9 mouse cellular contexts compared by ENCODE assay signal in genomic region chr9:55023902-55024583, GRCm38 (mm10). TPM values are rescaled to one million over a fixed set of nuclear protein-coding genes. Genes with fewer than 3 reads are reported as not detected.
DNase-seq lines count a peak whose midpoint lies in the region; ATAC-seq and TF ChIP-seq lines count a peak whose summit lies in the region.
"Had no signal": no experiment of that assay in that cellular context is flagged by ENCODE, and none has a peak within 500 bp of the region (broad histone marks: within the 10 kb centered on the region; RNA-seq: fewer than 3 reads in every experiment).

No protein-coding gene starts in this region.

- H3ac ChIP-seq in C2C12 (ENCODE audit: control insufficient read depth, insufficient read length, low read depth) = no peak overlapping the region

- peak; percentile 68 for TF ChIP-seq CTCF in C2C12 (IDR thresholded peaks at IDR 0.05; ENCODE audit: control insufficient read depth, insufficient read depth, insufficient read length)
- peak; percentile 82 for TF ChIP-seq CTCF in Patski (IDR thresholded peaks at IDR 0.05)
- peak; percentile 62 for TF ChIP-seq CTCF in lung, adult 2 months (IDR thresholded peaks at IDR 0.05; ENCODE audit: insufficient read depth, low read length)

- in situ Hi-C loops in Patski (cut with MboI; ENCODE audit: low pct_unique_long_range_greater_than_20kb) = loop anchor here (5.0 to 10.0 kb wide), 2 partner anchors 88 to 291 kb away; no protein-coding TSS in a partner anchor

- POLR2A ChIA-PET in Patski (lab: Charles Lee) = no interaction called here

- CTCF ChIA-PET in Patski (lab: Charles Lee) = interaction anchor here (0.7 to 2.9 kb wide), 14 partner anchors 9 to 288 kb away, joined by 3 to 9 read pairs (median 3); no protein-coding TSS in a partner anchor

- H3K79me3 ChIP-seq in C2C12 (ENCODE audit: low read depth) = no peaks in the 10 kb centered on the region

- ATAC-seq in Patski = peak; percentile 26

- no peak overlapping the region for H3K4me3 ChIP-seq in C2C12 (ENCODE audit: insufficient read depth, poor library complexity, severe bottlenecking)
- H3K4me3 ChIP-seq in lung, adult 2 months (replicated peaks; ENCODE audit: extremely low read depth, low read depth, low read length) = no peak overlapping the region
- H3K4me3 ChIP-seq: limb, embryonic 12.5 days had no signal

- 40% methylated on average over 13 of the region's 13 CpGs for WGBS in lung, adult 2 months

- no peaks in the 10 kb centered on the region for H3K4me1 ChIP-seq in lung, adult 2 months (ENCODE audit: control insufficient read depth, insufficient read depth, low read length)

- peaks cover 32% of the 10 kb centered on the region for H3K27me3 ChIP-seq in C2C12 (ENCODE audit: control insufficient read depth, insufficient read depth, insufficient read length)
- H3K27me3 ChIP-seq in Patski = peaks cover 36% of the 10 kb centered on the region

- no peaks in the 10 kb centered on the region for H3K79me2 ChIP-seq in C2C12 (ENCODE audit: control insufficient read depth, insufficient read depth)

- DNase-seq in Patski (ENCODE audit: low read depth, low spot score) = no peak
- DNase-seq in cerebellum, postnatal 14 days = peak; percentile 93 to 97
- peak; percentile 37 for DNase-seq in gastrocnemius, postnatal 25 days
- peak; percentile 72 to 92 for DNase-seq in kidney, postnatal 36 days
- peak; percentile 80 for DNase-seq in lung, adult 2 months
- DNase-seq in right cerebral cortex, postnatal 25 days = peak; percentile 62
- DNase-seq in urinary bladder, postnatal 4 days (ENCODE audit: low spot score in 2 of 2) = peak; percentile 52 to 84

- TF ChIP-seq POLR2A in lung, adult 2 months (IDR thresholded peaks at IDR 0.05; ENCODE audit: borderline replicate concordance, extremely low read depth, low read depth, low read length) = no peak

- H3K36me3 ChIP-seq in C2C12 (ENCODE audit: control insufficient read depth, insufficient read depth) = no peaks in the 10 kb centered on the region
- H3K36me3 ChIP-seq: limb, embryonic 12.5 days had no signal

TF ChIP-seq in C2C12, 6 proteins besides CTCF, POLR2A, EP300 and RAD21:
- no peak for TF ChIP-seq CEBPB (IDR thresholded peaks at IDR 0.05; ENCODE audit: low read depth)
- TF ChIP-seq FOSL1 (IDR thresholded peaks at IDR 0.05; ENCODE audit: insufficient read depth, low read length, poor library complexity, severe bottlenecking) = no peak
- no peak for TF ChIP-seq MYOD1 (IDR thresholded peaks at IDR 0.05; ENCODE audit: control insufficient read depth, insufficient read length, low read depth)
- no peak for TF ChIP-seq USF1 (IDR thresholded peaks at IDR 0.05; ENCODE audit: low read depth)
- no peak for TF ChIP-seq MAX (IDR thresholded peaks at IDR 0.05)

RNA-seq across cellular contexts. Expression of gene Chrna3, which starts 2.3 kb away (rescaled TPM):
- not detected for polyA plus RNA-seq in C2C12 (2012; fragmentation: generic; extraction: Trizol)
- polyA plus RNA-seq in Patski (2021) = 0.03 TPM
- not detected for total RNA-seq in gastrocnemius, postnatal 25 days (2021)
- polyA plus RNA-seq in lung, adult 2 months (2012; rRNA removed) = 0.10 and 0.11 TPM in 2 replicates

RNA-seq across cellular contexts. Expression of gene Chrnb4, which starts 24.5 kb away (rescaled TPM):
- polyA plus RNA-seq in C2C12 (2012; fragmentation: generic; extraction: Trizol) (0.01 TPM), Patski (2021) (0.05 TPM)
- under 1 TPM in 1 of 2 experiments, not detected in 1; 0.27 TPM for total RNA-seq in gastrocnemius, postnatal 25 days (2021)
- polyA plus RNA-seq in lung, adult 2 months (2012; rRNA removed) = 0.15 and 0.30 TPM in 2 replicates
- polyA plus RNA-seq: limb, embryonic 12.5 days had no signal

RNA-seq across cellular contexts. Expression of gene Chrna5, which starts 43.4 kb away (rescaled TPM):
- polyA plus RNA-seq in C2C12 (2012; fragmentation: generic; extraction: Trizol) (not detected), Patski (2021) (0.06 TPM)
- total RNA-seq in gastrocnemius, postnatal 25 days (2021) = not detected
- not detected in 2 replicates for polyA plus RNA-seq in lung, adult 2 months (2012; rRNA removed)
